8 mouse cellular contexts compared by ENCODE assay signal in the genomic region with DNA sequence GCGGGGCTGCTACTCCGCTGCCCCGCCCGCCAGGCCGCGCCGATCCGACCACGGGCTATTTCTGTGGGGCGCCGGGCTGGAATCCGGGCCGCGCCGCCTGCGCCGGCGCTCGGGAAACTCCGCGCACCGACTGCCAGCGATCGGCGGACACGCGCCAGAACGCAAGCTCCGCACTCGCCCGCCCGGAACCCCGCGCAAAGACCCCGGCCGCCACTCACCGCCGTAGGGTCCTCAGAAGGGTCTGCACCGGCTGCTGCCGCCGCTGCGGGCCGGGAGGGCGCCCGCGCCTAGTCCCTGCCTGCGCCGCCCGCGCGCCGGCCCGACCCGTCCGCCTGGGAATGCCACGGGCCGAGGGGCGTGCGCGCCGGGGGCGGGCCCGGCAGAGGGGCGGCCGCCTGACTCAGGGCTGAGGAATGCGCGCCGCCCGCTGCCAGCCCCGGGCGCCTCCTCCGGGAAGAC. TPM values are rescaled to one million over a fixed set of nuclear protein-coding genes. Genes with fewer than 3 reads are reported as not detected.
DNase-seq lines count a peak whose midpoint lies in the region; ATAC-seq and TF ChIP-seq lines count a peak whose summit lies in the region.

A gene (minus strand): TSS at position 350 of the 459 bp plus-strand sequence.

- DNase-seq in right cerebral cortex, postnatal 4 days, result peak; percentile 53
- DNase-seq in right cerebral cortex, adult 2 months (ENCODE audit: low spot score in 2 of 2), result no peak
- peak; percentile 66 for DNase-seq in embryo, embryonic 10 days (ENCODE audit: low spot score)
- DNase-seq in heart, adult 2 months, result peak; percentile 85 to 87
- peak; percentile 80 for DNase-seq in kidney, adult 18-20 months

- TF ChIP-seq POLR2A in heart, adult 2 months (IDR thresholded peaks at IDR 0.05; ENCODE audit: insufficient read depth, low read depth, low read length), result 0 out of 2 replicates have a peak, but pooled peaks have one; percentile 14

- H3K27ac ChIP-seq in heart, adult 2 months, result peak within 1 kb of the TSS; percentile 93
- H3K27ac ChIP-seq in liver, embryonic 12.5 days, result peak within 1 kb of the TSS; percentile 70
- H3K27ac ChIP-seq in neural tube, embryonic 14.5 days (ENCODE audit: low read depth, low read length), result peak within 1 kb of the TSS; percentile 70

- peak within 1 kb of the TSS; percentile 85 for H3K9ac ChIP-seq in heart, adult 2 months (ENCODE audit: low read depth, low read length)
- H3K9ac ChIP-seq in liver, embryonic 12.5 days, result peak within 1 kb of the TSS; percentile 74
- peak within 1 kb of the TSS; percentile 78 for H3K9ac ChIP-seq in neural tube, embryonic 14.5 days (replicated peaks; ENCODE audit: low read depth, low read length)

- no peaks in the 10 kb centered on the region for H3K36me3 ChIP-seq in heart, adult 2 months (ENCODE audit: control insufficient read depth, insufficient read depth, low read length)
- H3K36me3 ChIP-seq in liver, embryonic 12.5 days, result 0 out of 2 replicates have a peak, but pooled peaks cover 3% of the 10 kb centered on the region
- no peaks in the 10 kb centered on the region for H3K36me3 ChIP-seq in neural tube, embryonic 14.5 days (ENCODE audit: control insufficient read depth, insufficient read depth, low read length)

- intact Hi-C loops in heart, adult 2 months (cut with DNase I), result loop anchor here (5.0 kb wide), 1 partner anchor 45 kb away; a partner anchor contains a TSS

- no peak for ATAC-seq in liver, embryonic 12.5 days
- ATAC-seq in neural tube, embryonic 14.5 days (ENCODE audit: low read depth), result peak; percentile 30
- no peak for ATAC-seq in erythroid progenitor cell, adult 5-6 weeks (replicated peaks; ENCODE audit: low FRiP score, poor library complexity, severe bottlenecking)

- no peak for TF ChIP-seq CTCF in heart, adult 2 months (IDR thresholded peaks at IDR 0.05)

- no peaks in the 10 kb centered on the region for H3K27me3 ChIP-seq in heart, adult 2 months (ENCODE audit: control insufficient read depth, insufficient read depth, low read length)
- H3K27me3 ChIP-seq in liver, embryonic 12.5 days (replicated peaks), result peaks cover 78% of the 10 kb centered on the region
- H3K27me3 ChIP-seq in neural tube, embryonic 14.5 days (ENCODE audit: control insufficient read depth, insufficient read depth, low read length), result peaks cover 13% of the 10 kb centered on the region

- H3K9me3 ChIP-seq in liver, embryonic 12.5 days (replicated peaks), result no peaks in the 10 kb centered on the region
- H3K9me3 ChIP-seq in neural tube, embryonic 14.5 days (ENCODE audit: control insufficient read depth, low read length), result no peaks in the 10 kb centered on the region

- under 1% methylated on average over 69 of the region's 72 CpGs for WGBS in heart, adult 2 months
- WGBS in liver, embryonic 12.5 days (ENCODE audit: insufficient replicate concordance), result under 1% methylated on average over 72 of the region's 72 CpGs
- under 1% methylated on average over 68 of the region's 72 CpGs for WGBS in neural tube, embryonic 14.5 days

- peak within 1 kb of the TSS; percentile 80 for H3K4me2 ChIP-seq in liver, embryonic 12.5 days
- peak within 1 kb of the TSS; percentile 99 for H3K4me2 ChIP-seq in neural tube, embryonic 14.5 days (ENCODE audit: low read depth, low read length)

- H3K4me1 ChIP-seq in heart, adult 2 months (ENCODE audit: control insufficient read depth, insufficient read depth, low read length), result peaks cover 26% of the 10 kb centered on the region
- H3K4me1 ChIP-seq in liver, embryonic 12.5 days, result peaks cover 71% of the 10 kb centered on the region
- peaks cover 12% of the 10 kb centered on the region for H3K4me1 ChIP-seq in neural tube, embryonic 14.5 days (ENCODE audit: control insufficient read depth, insufficient read depth, low read length)

- no peaks in the 10 kb centered on the region; the same call in 1 of the 2 replicates for H3K79me2 ChIP-seq in heart, adult 2 months (replicated peaks; ENCODE audit: control insufficient read depth, insufficient read depth, low read length)

- no peak for TF ChIP-seq EP300 in heart, adult 2 months (IDR thresholded peaks at IDR 0.05; ENCODE audit: insufficient read depth, low read depth, low read length)

- peak within 1 kb of the TSS; percentile 97 for H3K4me3 ChIP-seq in heart, adult 2 months
- peak within 1 kb of the TSS; percentile 66 for H3K4me3 ChIP-seq in liver, embryonic 12.5 days
- H3K4me3 ChIP-seq in neural tube, embryonic 14.5 days (ENCODE audit: low read depth, low read length), result peak within 1 kb of the TSS; percentile 61

RNA-seq across cellular contexts. Expression of the gene that starts here (rescaled TPM):
- total RNA-seq in heart, adult 2 months (2021), result 10 to 100 TPM; 22.8 to 23.9 TPM
- 70.3 and 92.8 TPM in 2 replicates for polyA plus RNA-seq in heart, adult 2 months (2012; rRNA removed)
- 12.0 and 14.1 TPM in 2 replicates for polyA plus RNA-seq in liver, embryonic 12.5 days (2016; fragmentation: Nextera tagmentation; extraction: Ambion mirVana)
- polyA plus RNA-seq in neural tube, embryonic 14.5 days (2014; fragmentation: Nextera tagmentation; extraction: Ambion mirVana), result 12.5 and 21.5 TPM in 2 replicates
- not detected in 2 replicates for total RNA-seq in erythroid progenitor cell, adult 5-6 weeks (2015; ENCODE audit: low replicate concordance)
- 2.3 and 5.0 TPM in 2 replicates for total RNA-seq in erythroid progenitor cell, adult 5-6 weeks (2017; ENCODE audit: low replicate concordance)

Comparison
In these comparisons a context has a peak if more than half of its experiments do, and no peak if none do; other contexts are left out.
1. DNase-seq: peak in right cerebral cortex, postnatal 4 days (single experiment), embryo, embryonic 10 days (single experiment), heart, adult 2 months (2 of 2) and kidney, adult 18-20 months (single experiment); none in right cerebral cortex, adult 2 months (0 of 2).
2. Peak in every context shown above with its lines, with median percentiles within 50 percentile points of each other: H3K27ac ChIP-seq, H3K4me3 ChIP-seq and H3K9ac ChIP-seq.